Mouse (Mus musculus) large intestine, adult 2 months (tissue): ENCODE measurements around the gene Adrb1. TPM values are rescaled to one million over a fixed set of nuclear protein-coding genes. Genes with fewer than 3 reads are reported as not detected.
"Not testable (repeated sequence)": the region's sequence is repeated elsewhere in the genome, so short reads cannot be mapped to it uniquely, and the experiment has no call there.

Experiments
- DNase-seq: peaks from one replicate; pipeline ENCODE4 v3.0.0-alpha.2; 2012; ENCODE audit warnings: low read depth, low spot score
- WGBS: fragments of 180-500 bp; shearing (Covaris S2); methylation state at CpG from one replicate; pipeline ENCODE4 v1.1.7; 2018; 5-methylcytosine and 5-hydroxymethylcytosine counted together
- polyA plus RNA-seq: library from polyadenylated mRNA; depleted of rRNA; stranded (reverse); fragments of >200 nt; gene quantifications from 2 replicates; pipeline ENCODE4 v1.2.3, GENCODE M21; 2012

Gene Adrb1
- polyA plus RNA-seq, 1 experiment, result 0.93 TPM

- 77% methylated on average over 7 of the region's 7 CpGs for WGBS
- no peak for DNase-seq
Measured at GRCm38 (mm10) chr19:56745061-56745460, 23.1 kb downstream of the Adrb1 start.

GRCm38 (mm10) chr19:56745528-56745927 lies 23.5 kb downstream of the Adrb1 start:
- 78% methylated on average over 6 of the region's 6 CpGs for WGBS
- DNase-seq, result no peak

GRCm38 (mm10) chr19:56746618-56747017 lies 24.6 kb downstream of the Adrb1 start:
- WGBS, result 80% methylated on average over 9 of the region's 9 CpGs

GRCm38 (mm10) chr19:56747878-56748277 lies 25.9 kb downstream of the Adrb1 start:
- WGBS, result 59% methylated on average over 10 of the region's 10 CpGs
- DNase-seq, result no peak

More at GRCm38 (mm10) chr19:56746618-56747017, 24.6 kb downstream of the Adrb1 start:
- no peak for DNase-seq

GRCm38 (mm10) chr19:56749343-56749742 lies 27.3 kb downstream of the Adrb1 start:
- DNase-seq, result no peak
- 60% methylated on average over 3 of the region's 3 CpGs for whole genome bisulfite sequencing

- no peak for DNase-seq
- WGBS, result 60% methylated on average over 4 of the region's 4 CpGs
Measured at GRCm38 (mm10) chr19:56750709-56751108, 28.7 kb downstream of the Adrb1 start.

GRCm38 (mm10) chr19:56754456-56754855 lies 32.5 kb downstream of the Adrb1 start:
- not testable (repeated sequence) for DNase-seq
- 93% methylated on average over 2 of the region's 2 CpGs for WGBS

- WGBS, result 71% methylated on average over 10 of the region's 10 CpGs
- DNase-seq, result no peak
Measured at GRCm38 (mm10) chr19:56756412-56756811, 34.4 kb downstream of the Adrb1 start.

GRCm38 (mm10) chr19:56758311-56758710 lies 36.3 kb downstream of the Adrb1 start:
- WGBS, result 85% methylated on average over 2 of the region's 2 CpGs
- DNase-seq, result no peak

- no peak for DNase-seq
- 46% methylated on average over 4 of the region's 4 CpGs for WGBS
Measured at GRCm38 (mm10) chr19:56759740-56760139, 37.7 kb downstream of the Adrb1 start.

GRCm38 (mm10) chr19:56760306-56760940 lies 38.4 kb downstream of the Adrb1 start:
- no peak for DNase-seq

GRCm38 (mm10) chr19:56761096-56761495 lies 39.1 kb downstream of the Adrb1 start:
- no peak for DNase-seq
- 83% methylated on average over 5 of the region's 5 CpGs for WGBS

More at GRCm38 (mm10) chr19:56760306-56760940, 38.4 kb downstream of the Adrb1 start:
- WGBS, result 50% methylated on average over 8 of the region's 8 CpGs

- DNase-seq, result no peak
- WGBS, result 74% methylated on average over 2 of the region's 2 CpGs
Measured at GRCm38 (mm10) chr19:56761727-56762126, 39.7 kb downstream of the Adrb1 start.

- WGBS, result 90% methylated on average over 4 of the region's 4 CpGs
- DNase-seq, result no peak
Measured at GRCm38 (mm10) chr19:56762686-56763085, 40.7 kb downstream of the Adrb1 start.

GRCm38 (mm10) chr19:56769024-56769423 lies 47.0 kb downstream of the Adrb1 start:
- DNase-seq, result no peak
- WGBS, result 83% methylated on average over 9 of the region's 9 CpGs

GRCm38 (mm10) chr19:56772158-56772557 lies 50.2 kb downstream of the Adrb1 start:
- DNase-seq, result no peak
- 75% methylated on average over 7 of the region's 7 CpGs for WGBS

- 76% methylated on average over 10 of the region's 10 CpGs for WGBS
- DNase-seq, result no peak
Measured at GRCm38 (mm10) chr19:56773393-56773971, 51.5 kb downstream of the Adrb1 start.

- 75% methylated on average over 9 of the region's 9 CpGs for WGBS
- no peak for DNase-seq
Measured at GRCm38 (mm10) chr19:56774408-56774962, 52.5 kb downstream of the Adrb1 start.

GRCm38 (mm10) chr19:56774971-56775892 lies 53.2 kb downstream of the Adrb1 start:
- 38% methylated on average over 24 of the region's 24 CpGs for WGBS
- no peak for DNase-seq
